Mouse (Mus musculus) ES-Bruce4 (cell line): Measurements from ENCODE around the gene Rap1a. TPM values are rescaled to one million over a fixed set of nuclear protein-coding genes. Genes with fewer than 3 reads are reported as not detected.

Experiments
- H3K27ac ChIP-seq: 2 replicates; pipeline ENCODE4 v1.5.1; 2012; ENCODE audit warnings: low read length, inconsistent platforms; ENCODE audit not compliant: insufficient read depth
- H3K27me3 ChIP-seq: 2 replicates; pipeline ENCODE4 v1.6.1; 2012; ENCODE audit warnings: mild to moderate bottlenecking, low read length, inconsistent platforms; ENCODE audit not compliant: control insufficient read depth, poor library complexity, insufficient read depth, severe bottlenecking
- H3K36me3 ChIP-seq: 2 replicates; pipeline ENCODE4 v1.6.1; 2012; ENCODE audit warnings: inconsistent platforms, mild to moderate bottlenecking, low read length, moderate library complexity; ENCODE audit not compliant: control insufficient read depth, poor library complexity, insufficient read depth, severe bottlenecking
- H3K4me1 ChIP-seq: one replicate; pipeline ENCODE4 v1.8.1; 2011; ENCODE audit warnings: low read length; ENCODE audit not compliant: control insufficient read depth, insufficient read depth
- H3K4me3 ChIP-seq: 2 replicates; pipeline ENCODE4 v1.5.1; 2011; ENCODE audit warnings: low read depth, mild to moderate bottlenecking, low read length
- H3K9ac ChIP-seq: 2 replicates; pipeline ENCODE4 v1.6.1; 2012; ENCODE audit warnings: low read depth, mild to moderate bottlenecking, inconsistent platforms; ENCODE audit not compliant: poor library complexity, severe bottlenecking
- H3K9me3 ChIP-seq: replicated peaks from 2 replicates; pipeline ENCODE4 v1.6.1; 2012; ENCODE audit warnings: mild to moderate bottlenecking, low read length, inconsistent platforms; ENCODE audit not compliant: control insufficient read depth, poor library complexity, insufficient read depth, severe bottlenecking
- CTCF ChIP-seq: IDR thresholded peaks from one replicate; pipeline ENCODE4 v1.8.1; 2011; ENCODE audit warnings: low read depth, low read length
- EP300 ChIP-seq: IDR thresholded peaks from 2 replicates; pipeline ENCODE4 v1.6.1; 2011; ENCODE audit warnings: low read depth, low read length; ENCODE audit not compliant: insufficient read depth
- POLR2A ChIP-seq: IDR thresholded peaks from one replicate; pipeline ENCODE4 v1.8.1; 2011; ENCODE audit warnings: low read length; ENCODE audit not compliant: insufficient read depth
- polyA plus RNA-seq: library from polyadenylated mRNA; stranded (reverse); fragments of >200 nt; gene quantifications from 2 replicates; pipeline ENCODE4 v1.2.4, GENCODE M21; 2011; ENCODE audit warnings: low read depth; ENCODE audit not compliant: missing spikeins, insufficient read depth, insufficient read length

Gene Rap1a
- polyA plus RNA-seq, 1 experiment, result 88.6 TPM

DNA sequence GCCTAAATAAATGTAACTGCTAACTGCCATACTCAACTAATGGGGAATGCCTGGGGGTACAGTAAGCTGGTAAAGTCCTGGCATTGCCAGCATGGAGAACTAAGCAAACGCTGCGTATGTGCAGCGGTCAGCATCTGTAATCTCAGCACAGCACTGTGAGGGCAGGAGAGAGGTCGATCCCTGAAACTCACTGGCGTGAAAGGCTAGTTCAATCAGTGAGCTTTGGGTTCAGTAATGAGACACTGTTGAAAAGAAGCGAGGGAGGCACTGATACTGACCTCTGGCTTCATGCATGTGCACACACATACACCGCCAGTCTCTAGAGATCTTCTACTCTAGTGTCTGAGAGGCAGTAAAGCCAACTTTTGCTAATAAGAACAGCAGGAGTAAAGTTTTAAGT, 18.7 kb downstream of the Rap1a start:
- H3K27ac ChIP-seq, result no peak overlapping the region
- no peak overlapping the region for H3K9ac ChIP-seq
- H3K27me3 ChIP-seq, result no peaks in the 10 kb centered on the region
- no peaks in the 10 kb centered on the region for H3K36me3 ChIP-seq
- H3K4me3 ChIP-seq, result no peak overlapping the region
- no peaks in the 10 kb centered on the region for H3K9me3 ChIP-seq
- no peaks in the 10 kb centered on the region for H3K4me1 ChIP-seq
- TF ChIP-seq EP300 (no peak), CTCF (no peak), POLR2A (no peak)

DNA sequence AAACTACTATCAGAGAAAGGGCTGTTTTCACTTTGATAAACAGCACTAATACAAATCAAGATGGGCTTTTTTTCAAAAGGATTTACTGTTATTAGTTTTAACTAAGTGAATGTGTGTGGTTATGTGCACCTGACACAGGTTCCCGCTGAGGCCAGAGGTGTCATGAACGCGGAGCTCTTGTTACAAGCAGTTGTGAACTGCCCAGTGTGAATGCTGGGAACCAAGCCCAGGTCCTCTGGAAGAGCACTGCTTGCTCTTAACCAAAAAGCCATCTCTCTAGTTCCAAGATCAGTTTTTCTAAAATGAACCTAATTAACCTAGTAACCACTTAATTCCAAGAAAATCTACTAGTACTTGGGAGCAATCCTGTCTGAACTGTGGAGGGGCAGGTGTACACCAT, 23.1 kb downstream of the Rap1a start:
- no peak overlapping the region for H3K27ac ChIP-seq
- H3K9ac ChIP-seq, result no peak overlapping the region
- no peaks in the 10 kb centered on the region for H3K9me3 ChIP-seq
- TF ChIP-seq EP300, result no peak
- H3K36me3 ChIP-seq, result no peaks in the 10 kb centered on the region
- no peaks in the 10 kb centered on the region for H3K27me3 ChIP-seq
- no peaks in the 10 kb centered on the region for H3K4me1 ChIP-seq
- no peak overlapping the region for H3K4me3 ChIP-seq

DNA sequence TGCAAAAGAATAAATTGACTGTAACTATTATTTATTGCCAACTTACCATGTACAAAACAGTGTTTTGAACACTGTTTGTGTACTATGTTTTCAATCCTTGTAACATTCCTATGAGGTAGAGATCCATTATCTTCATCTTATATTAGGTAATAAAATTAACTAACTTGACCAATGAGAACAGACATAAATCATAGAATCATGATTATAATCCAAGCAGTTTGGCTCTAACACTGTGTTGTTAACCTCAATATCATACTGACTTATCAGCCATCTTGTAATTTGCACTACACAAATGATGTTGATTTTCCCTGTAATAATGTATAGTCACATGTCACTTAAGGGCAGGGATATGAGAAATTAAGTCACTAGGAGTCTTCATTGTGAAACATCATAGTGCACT, 26.6 kb downstream of the Rap1a start:
- H3K9me3 ChIP-seq, result no peaks in the 10 kb centered on the region
- TF ChIP-seq POLR2A (no peak), CTCF (no peak), EP300 (no peak)
- H3K27me3 ChIP-seq, result no peaks in the 10 kb centered on the region
- H3K36me3 ChIP-seq, result no peaks in the 10 kb centered on the region
- H3K27ac ChIP-seq, result no peak overlapping the region
- no peaks in the 10 kb centered on the region for H3K4me1 ChIP-seq
- H3K9ac ChIP-seq, result no peak overlapping the region
- no peak overlapping the region for H3K4me3 ChIP-seq

DNA sequence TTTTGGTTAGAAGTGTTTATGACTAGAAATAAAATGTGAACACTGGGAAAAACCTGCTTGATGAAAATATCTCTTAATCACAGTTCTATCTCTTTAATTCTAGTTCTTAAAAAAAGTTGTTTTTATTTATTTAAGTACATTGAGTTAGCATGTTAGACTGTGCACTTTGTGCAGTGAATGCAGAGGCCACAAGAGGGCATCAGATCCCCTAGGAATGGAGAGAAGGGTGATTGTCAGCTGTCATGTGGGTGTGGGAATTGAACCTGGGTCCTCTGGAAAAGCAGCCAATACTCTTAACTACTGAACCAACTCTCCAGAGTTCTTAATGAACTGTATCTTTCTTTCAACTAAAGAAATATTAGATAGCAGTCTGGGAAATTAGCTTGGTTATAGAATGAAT, 29.6 kb downstream of the Rap1a start:
- Histone ChIP-seq H3K27me3 (no peaks in the 10 kb centered on the region), H3K4me1 (no peaks in the 10 kb centered on the region), H3K36me3 (no peaks in the 10 kb centered on the region), H3K4me3 (no peak overlapping the region), H3K9me3 (no peaks in the 10 kb centered on the region), H3K9ac (no peak overlapping the region), H3K27ac (no peak overlapping the region)
- TF ChIP-seq EP300 (no peak), CTCF (peak; percentile 36)

DNA sequence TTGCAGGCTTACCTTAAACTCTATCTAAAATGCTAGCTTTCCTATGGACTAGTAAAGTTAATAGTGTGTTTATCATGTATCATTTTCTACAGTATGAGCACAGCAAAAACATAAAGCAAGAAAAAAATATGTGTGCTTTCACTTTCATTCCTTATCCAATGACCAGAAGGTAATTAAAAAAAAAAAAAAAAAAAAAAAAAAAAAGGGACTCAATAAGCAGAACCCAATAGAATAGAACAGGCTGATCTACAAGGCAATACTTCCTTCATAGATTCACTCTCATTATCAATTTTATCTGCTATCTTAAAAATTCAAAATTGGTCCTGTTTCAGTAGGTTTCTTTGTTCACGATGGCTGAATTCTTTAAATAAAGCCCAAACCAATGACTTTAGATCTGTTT, 30.3 kb downstream of the Rap1a start:
- Histone ChIP-seq H3K9ac (no peak overlapping the region), H3K4me3 (no peak overlapping the region), H3K4me1 (no peaks in the 10 kb centered on the region), H3K27ac (no peak overlapping the region), H3K27me3 (no peaks in the 10 kb centered on the region), H3K36me3 (no peaks in the 10 kb centered on the region), H3K9me3 (no peaks in the 10 kb centered on the region)
- TF ChIP-seq CTCF (no peak), POLR2A (no peak), EP300 (no peak)

DNA sequence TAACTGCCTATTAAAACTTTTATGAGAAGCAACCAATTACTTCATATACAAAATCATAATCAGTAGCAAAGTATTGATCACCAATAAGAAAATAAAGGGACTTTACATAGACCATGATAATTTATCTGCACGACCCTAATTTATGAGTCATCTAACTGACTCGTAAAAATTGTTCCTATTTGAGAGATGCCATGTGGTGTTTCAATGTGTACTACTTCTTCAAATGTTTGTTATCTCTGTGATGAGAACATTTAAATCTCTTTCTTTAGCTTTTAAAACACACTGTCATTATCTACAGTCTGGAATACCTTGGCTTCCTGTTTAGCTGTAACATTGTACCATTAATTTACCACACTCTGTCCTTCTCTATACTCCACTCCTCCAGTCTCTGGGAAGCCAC, 31.8 kb downstream of the Rap1a start:
- Histone ChIP-seq H3K4me1 (no peaks in the 10 kb centered on the region), H3K27me3 (no peaks in the 10 kb centered on the region), H3K27ac (no peak overlapping the region), H3K36me3 (no peaks in the 10 kb centered on the region), H3K4me3 (no peak overlapping the region), H3K9ac (no peak overlapping the region), H3K9me3 (no peaks in the 10 kb centered on the region)
- no peak for TF ChIP-seq EP300
- TF ChIP-seq POLR2A, result no peak
- no peak for TF ChIP-seq CTCF

DNA sequence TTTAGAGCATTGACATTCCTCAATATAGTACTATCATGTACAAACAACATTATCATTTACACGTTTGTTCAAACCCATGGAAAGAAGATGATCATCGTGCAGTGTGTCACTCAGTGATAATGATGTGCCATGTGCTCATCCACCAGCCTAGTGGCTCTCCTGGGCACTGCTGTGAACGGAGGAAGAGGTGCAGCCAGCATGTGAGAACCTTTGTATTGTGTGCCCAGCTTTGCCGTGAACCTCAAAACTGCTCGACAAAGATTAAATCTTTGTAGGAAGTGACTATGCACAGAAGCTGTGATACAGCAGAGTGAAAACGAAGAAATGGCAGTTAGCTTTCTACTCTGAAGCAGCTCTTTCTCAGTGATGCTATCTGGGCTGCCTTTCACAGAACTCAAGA, 32.6 kb downstream of the Rap1a start:
- no peak for TF ChIP-seq CTCF
- TF ChIP-seq EP300, result no peak
- TF ChIP-seq POLR2A, result no peak
- no peak overlapping the region for H3K9ac ChIP-seq
- H3K4me3 ChIP-seq, result no peak overlapping the region
- H3K9me3 ChIP-seq, result no peaks in the 10 kb centered on the region
- H3K36me3 ChIP-seq, result no peaks in the 10 kb centered on the region
- no peaks in the 10 kb centered on the region for H3K27me3 ChIP-seq
- H3K27ac ChIP-seq, result no peak overlapping the region
- no peaks in the 10 kb centered on the region for H3K4me1 ChIP-seq
